Mouse (Mus musculus): ENCODE results near the gene Cpox. TPM values are rescaled to one million over a fixed set of nuclear protein-coding genes. Genes with fewer than 3 reads are reported as not detected.

Cpox gene
- total and polyA plus RNA-seq, 3 experiments: 70.3 to 77.2 (median 75.6) TPM

GRCm38 (mm10) chr16:58713128-58713527, 43.0 kb downstream of the Cpox start (continued):
- TF ChIP-seq MAX (IDR thresholded peaks at IDR 0.05; ENCODE audit: low read length) (no peak), HCFC1 (IDR thresholded peaks at IDR 0.05; ENCODE audit: low read depth, low read length) (no peak)

- peak overlapping the region; percentile 41 for H3K9ac ChIP-seq (ENCODE audit: insufficient read depth, low read depth)
- TF ChIP-seq MAZ (IDR thresholded peaks at IDR 0.05; ENCODE audit: low read depth, low read length) (peak; percentile 65; the same call in 1 of the 2 replicates), JUND (conservative IDR thresholded peaks at IDR 0.05; ENCODE audit: low read depth, low read length) (peak; percentile 94), ETS1 (conservative IDR thresholded peaks at IDR 0.05; ENCODE audit: low read depth, low read length) (peak; percentile 86), BHLHE40 (IDR thresholded peaks at IDR 0.05; ENCODE audit: low read depth, low read length) (peak; percentile 93), EP300 (IDR thresholded peaks at IDR 0.05; ENCODE audit: low read length) (peak; percentile 93), NELFE (IDR thresholded peaks at IDR 0.05; ENCODE audit: low read depth, low read length) (no peak), MAX (IDR thresholded peaks at IDR 0.05; ENCODE audit: low read length) (peak; percentile 68), MAFK (IDR thresholded peaks at IDR 0.05; ENCODE audit: insufficient replicate concordance, low read length) (peak; percentile 86), ZNF384 (IDR thresholded peaks at IDR 0.05; ENCODE audit: low read depth, low read length) (peak; percentile 84), IRF4 (IDR thresholded peaks at IDR 0.05; ENCODE audit: low read depth, low read length) (peak; percentile 97), SIN3A (IDR thresholded peaks at IDR 0.05; ENCODE audit: low read length) (0 out of 2 replicates have a peak, but pooled peaks have one; percentile 20), MYC (IDR thresholded peaks at IDR 0.05; ENCODE audit: low read depth, low read length) (peak; percentile 74), MEF2A (IDR thresholded peaks at IDR 0.05; ENCODE audit: borderline replicate concordance, low read depth, low read length) (peak; percentile 91), SMC3 (IDR thresholded peaks at IDR 0.05; ENCODE audit: low read depth, low read length) (peak; percentile 1; the same call in 1 of the 2 replicates), RAD21 (IDR thresholded peaks at IDR 0.05; ENCODE audit: low read depth, low read length) (no peak; the same call in 1 of the 2 replicates), JUN (IDR thresholded peaks at IDR 0.05; ENCODE audit: insufficient read depth, low read depth, low read length) (peak; percentile 93), CHD2 (IDR thresholded peaks at IDR 0.05; ENCODE audit: low read length) (peak; percentile 76), GABPA (IDR thresholded peaks at IDR 0.05; ENCODE audit: insufficient replicate concordance, low read depth, low read length) (no peak), RCOR1 (conservative IDR thresholded peaks at IDR 0.05; ENCODE audit: low read depth, low read length) (peak; percentile 85), TCF12 (IDR thresholded peaks at IDR 0.05; ENCODE audit: low read depth, low read length) (peak; percentile 75), PAX5 (IDR thresholded peaks at IDR 0.05; ENCODE audit: low read length) (no peak), CHD1 (IDR thresholded peaks at IDR 0.05; ENCODE audit: low read depth, low read length) (no peak)
- peaks cover 0 to 31% of the 10 kb centered on the region in 2 experiments; a peak in 2 of 4 replicates for H3K4me1 ChIP-seq (ENCODE audit: control insufficient read depth in 1 of 2, insufficient read depth in 2 of 2)
- dilution Hi-C loops (cut with MboI; ENCODE audit: extremely low pct_ligation_motif_present, extremely low pct_unique_long_range_greater_than_20kb, low sequenced_read_pairs): no loop called here
- H3K36me3 ChIP-seq (replicated peaks in 1 of 2; ENCODE audit: control insufficient read depth in 1 of 2, insufficient read depth in 1 of 2, low read length in 1 of 2): peaks cover 12 to 17% of the 10 kb centered on the region in 2 experiments
- peaks cover 9% of the 10 kb centered on the region; the same call in 1 of the 2 replicates for H3K79me2 ChIP-seq (replicated peaks; ENCODE audit: control insufficient read depth, extremely low read depth, insufficient read depth, poor library complexity, severe bottlenecking)
- H3K9me3 ChIP-seq (replicated peaks; ENCODE audit: low read length): no peaks in the 10 kb centered on the region
- DNase-seq (ENCODE audit: extremely low read depth): peak; percentile 78
- H3K27ac ChIP-seq (ENCODE audit: insufficient read depth, low read depth): peak overlapping the region; percentile 40; the same call in 1 of the 2 replicates
- in situ Hi-C loops (cut with MboI; ENCODE audit: low pct_ligation_motif_present, low pct_unique_long_range_greater_than_20kb, low sequenced_read_pairs): no loop called here
- peak overlapping the region in 1 of 3 experiments; percentile 51 for H3K4me3 ChIP-seq (replicated peaks in 1 of 3; ENCODE audit: low read depth in 2 of 3, low read length in 2 of 3, poor library complexity in 1 of 3)
- no peaks in the 10 kb centered on the region for H3K27me3 ChIP-seq (replicated peaks)
- H3K4me2 ChIP-seq (ENCODE audit: insufficient read depth, low read depth, poor library complexity, severe bottlenecking): peak overlapping the region; percentile 87
These were observed 44.9 kb downstream of the Cpox start for GRCm38 (mm10) chr16:58715018-58715417.

Measured in CH12.LX (cell line).